Mouse (Mus musculus) myocyte (in vitro differentiated cells): ENCODE results near the gene Esr2. TPM values are rescaled to one million over a fixed set of nuclear protein-coding genes. Genes with fewer than 3 reads are reported as not detected.

Experiments used
- H3K27me3 ChIP-seq: one replicate; pipeline ENCODE4 v1.6.1; 2011; ENCODE audit not compliant: control insufficient read depth, insufficient read depth, insufficient read length
- H3K36me3 ChIP-seq: one replicate; pipeline ENCODE4 v1.6.1; 2011; ENCODE audit not compliant: control insufficient read depth, insufficient read depth
- H3K4me2 ChIP-seq: one replicate; pipeline ENCODE4 v1.6.1; 2011; ENCODE audit warnings: low read depth, control low read depth
- H3K4me3 ChIP-seq: one replicate; pipeline ENCODE4 v1.5.1; 2011; ENCODE audit warnings: mild to moderate bottlenecking, control low read depth, moderate library complexity
- H3K79me2 ChIP-seq: one replicate; pipeline ENCODE4 v1.6.1; 2011; ENCODE audit not compliant: control insufficient read depth, insufficient read depth
- H3ac ChIP-seq: one replicate; pipeline ENCODE4 v1.6.1; 2011; ENCODE audit not compliant: control insufficient read depth, insufficient read length
- CEBPB ChIP-seq: IDR thresholded peaks from 2 replicates; pipeline ENCODE4 v1.6.1; 2011; ENCODE audit warnings: mild to moderate bottlenecking, moderate library complexity; ENCODE audit not compliant: poor library complexity, insufficient read depth, severe bottlenecking
- E2F4 ChIP-seq: IDR thresholded peaks from one replicate; pipeline ENCODE4 v1.6.1; 2011; ENCODE audit warnings: mild to moderate bottlenecking, control low read depth, moderate library complexity; ENCODE audit not compliant: insufficient read depth
- MAX ChIP-seq: IDR thresholded peaks from one replicate; pipeline ENCODE4 v1.6.1; 2011; ENCODE audit warnings: low read depth, mild to moderate bottlenecking, control low read depth
- MYOD1 ChIP-seq, 3 experiments: IDR thresholded peaks; one replicate each; pipeline ENCODE4 v1.6.1; 2011; ENCODE audit warnings: control low read depth in 2 of 3, low read depth in 2 of 3, mild to moderate bottlenecking in 2 of 3, moderate library complexity in 1 of 3; ENCODE audit not compliant: insufficient read length in 2 of 3, control insufficient read depth in 1 of 3
- MYOG ChIP-seq, 3 experiments: IDR thresholded peaks; one replicate each; pipeline ENCODE4 v1.6.1; 2011; ENCODE audit warnings: control low read depth in 2 of 3, low read depth in 2 of 3, mild to moderate bottlenecking in 2 of 3; ENCODE audit not compliant: insufficient read length in 2 of 3, control insufficient read depth in 1 of 3, insufficient read depth in 1 of 3
- POLR2A ChIP-seq: IDR thresholded peaks from one replicate; pipeline ENCODE4 v1.6.1; 2011; ENCODE audit warnings: low read depth, mild to moderate bottlenecking, control low read depth, moderate library complexity; ENCODE audit not compliant: insufficient read length
- POLR2AphosphoS2 ChIP-seq: IDR thresholded peaks from one replicate; pipeline ENCODE4 v1.6.1; 2011; ENCODE audit warnings: low read depth, control low read depth; ENCODE audit not compliant: insufficient read length
- REST ChIP-seq: IDR thresholded peaks from one replicate; pipeline ENCODE4 v1.6.1; 2011; ENCODE audit warnings: mild to moderate bottlenecking, control low read depth, moderate library complexity; ENCODE audit not compliant: insufficient read depth, insufficient read length
- SRF ChIP-seq: IDR thresholded peaks from one replicate; pipeline ENCODE4 v1.6.1; 2011; ENCODE audit warnings: low read depth; ENCODE audit not compliant: control insufficient read depth, insufficient read length
- TCF12 ChIP-seq: IDR thresholded peaks from one replicate; pipeline ENCODE4 v1.6.1; 2011; ENCODE audit warnings: mild to moderate bottlenecking, control low read depth; ENCODE audit not compliant: poor library complexity, insufficient read depth, severe bottlenecking
- TCF3 ChIP-seq: IDR thresholded peaks from one replicate; pipeline ENCODE4 v1.6.1; 2011; ENCODE audit warnings: low read depth, control low read depth; ENCODE audit not compliant: insufficient read length
- USF1 ChIP-seq: IDR thresholded peaks from one replicate; pipeline ENCODE4 v1.6.1; 2011; ENCODE audit warnings: low read depth, mild to moderate bottlenecking, control low read depth, moderate library complexity
- polyA plus RNA-seq: library from polyadenylated mRNA; unstranded; fragments of >200 nt; fragmentation: generic; extraction: Trizol; gene quantifications from one replicate; pipeline ENCODE4 v1.2.1, GENCODE M21; 2012; ENCODE audit warnings: missing spikeins

Gene Esr2
- polyA plus RNA-seq, 1 experiment = 0.02 TPM

- no peak for TF ChIP-seq REST
- no peak for TF ChIP-seq E2F4
- no peak for TF ChIP-seq MYOD1 (IDR thresholded peaks at IDR 0.05; ENCODE audit: control insufficient read depth in 1 of 3, insufficient read length in 2 of 3, low read depth in 2 of 3)
- Histone ChIP-seq H3ac (no peak overlapping the region), H3K4me3 (no peak overlapping the region), H3K36me3 (no peaks in the 10 kb centered on the region), H3K4me2 (no peak overlapping the region), H3K79me2 (no peaks in the 10 kb centered on the region), H3K27me3 (no peaks in the 10 kb centered on the region)
These were observed 46.2 kb downstream of the Esr2 start for GRCm38 (mm10) chr12:76130891-76131290.

GRCm38 (mm10) chr12:76130281-76130680, 46.8 kb downstream of the Esr2 start:
- H3ac ChIP-seq = no peak overlapping the region
- H3K27me3 ChIP-seq = no peaks in the 10 kb centered on the region
- no peak overlapping the region for H3K4me2 ChIP-seq
- no peak overlapping the region for H3K4me3 ChIP-seq
- no peaks in the 10 kb centered on the region for H3K36me3 ChIP-seq
- H3K79me2 ChIP-seq = no peaks in the 10 kb centered on the region
- no peak for TF ChIP-seq TCF3
- TF ChIP-seq MYOG (IDR thresholded peaks at IDR 0.05; ENCODE audit: control insufficient read depth in 1 of 3, insufficient read depth in 1 of 3, insufficient read length in 2 of 3, low read depth in 2 of 3) = no peak
- TF ChIP-seq TCF12 = no peak
- no peak for TF ChIP-seq USF1
- TF ChIP-seq CEBPB = no peak
- no peak for TF ChIP-seq MAX
- TF ChIP-seq SRF = no peak
- TF ChIP-seq MYOD1 (IDR thresholded peaks at IDR 0.05; ENCODE audit: control insufficient read depth in 1 of 3, insufficient read length in 2 of 3, low read depth in 2 of 3) = no peak
- no peak for TF ChIP-seq REST
- no peak for TF ChIP-seq E2F4
- TF ChIP-seq POLR2AphosphoS2 = no peak
- TF ChIP-seq POLR2A = no peak

GRCm38 (mm10) chr12:76128831-76129230, 48.2 kb downstream of the Esr2 start:
- Histone ChIP-seq H3K36me3 (no peaks in the 10 kb centered on the region), H3K27me3 (no peaks in the 10 kb centered on the region), H3K4me2 (no peak overlapping the region), H3K4me3 (no peak overlapping the region), H3K79me2 (no peaks in the 10 kb centered on the region), H3ac (no peak overlapping the region)
- TF ChIP-seq USF1 (no peak), REST (no peak), MYOG (IDR thresholded peaks at IDR 0.05; ENCODE audit: control insufficient read depth in 1 of 3, insufficient read depth in 1 of 3, insufficient read length in 2 of 3, low read depth in 2 of 3) (no peak), E2F4 (no peak), TCF3 (no peak), POLR2AphosphoS2 (no peak), MAX (no peak), TCF12 (no peak), POLR2A (no peak), MYOD1 (IDR thresholded peaks at IDR 0.05; ENCODE audit: control insufficient read depth in 1 of 3, insufficient read length in 2 of 3, low read depth in 2 of 3) (no peak), CEBPB (no peak), SRF (no peak)

GRCm38 (mm10) chr12:76128306-76128705, 48.8 kb downstream of the Esr2 start:
- Histone ChIP-seq H3K79me2 (no peaks in the 10 kb centered on the region), H3ac (no peak overlapping the region), H3K27me3 (no peaks in the 10 kb centered on the region), H3K4me3 (no peak overlapping the region), H3K4me2 (no peak overlapping the region), H3K36me3 (no peaks in the 10 kb centered on the region)
- TF ChIP-seq CEBPB (no peak), TCF12 (no peak), MYOG (IDR thresholded peaks at IDR 0.05; ENCODE audit: control insufficient read depth in 1 of 3, insufficient read depth in 1 of 3, insufficient read length in 2 of 3, low read depth in 2 of 3) (no peak), MYOD1 (IDR thresholded peaks at IDR 0.05; ENCODE audit: control insufficient read depth in 1 of 3, insufficient read length in 2 of 3, low read depth in 2 of 3) (no peak), E2F4 (no peak), SRF (no peak), POLR2A (no peak), USF1 (no peak), POLR2AphosphoS2 (no peak), REST (no peak), TCF3 (no peak), MAX (no peak)

- Histone ChIP-seq H3ac (no peak overlapping the region), H3K4me3 (no peak overlapping the region), H3K27me3 (no peaks in the 10 kb centered on the region), H3K4me2 (no peak overlapping the region), H3K36me3 (no peaks in the 10 kb centered on the region), H3K79me2 (no peaks in the 10 kb centered on the region)
- no peak for TF ChIP-seq TCF12
- no peak for TF ChIP-seq E2F4
These were observed 53.8 kb downstream of the Esr2 start for GRCm38 (mm10) chr12:76123223-76123622.
